Mouse (Mus musculus) erythroid progenitor cell, adult 5-6 weeks (primary cell): ENCODE results near the gene Gm3448. TPM values are rescaled to one million over a fixed set of nuclear protein-coding genes. Genes with fewer than 3 reads are reported as not detected.
"Not testable (repeated sequence)": the region's sequence is repeated elsewhere in the genome, so short reads cannot be mapped to it uniquely, and the experiment has no call there.

Experiments
- ATAC-seq: replicated peaks from 2 replicates; pipeline ENCODE4 v1.8.0; 2016; ENCODE audit warnings: moderate number of reproducible peaks, mild to moderate bottlenecking, moderate TSS enrichment, inconsistent platforms; ENCODE audit not compliant: poor library complexity, low FRiP score, severe bottlenecking
- total RNA-seq, 2 experiments: library from RNA; stranded (forward) in 1 of 2; stranded (reverse) in 1 of 2; fragments of 150-400 nt in 1 of 2; fragments of 186-747, 209-891 nt in 1 of 2; gene quantifications; 2 replicates each; pipeline versions ENCODE4 v1.2.3 to v1.2.4; 2015 to 2017; ENCODE audit warnings: low replicate concordance in 2 of 2

Gm3448 gene
- total RNA-seq, 2 experiments from 2014 or later: 2.8 to 2.9 TPM

DNA sequence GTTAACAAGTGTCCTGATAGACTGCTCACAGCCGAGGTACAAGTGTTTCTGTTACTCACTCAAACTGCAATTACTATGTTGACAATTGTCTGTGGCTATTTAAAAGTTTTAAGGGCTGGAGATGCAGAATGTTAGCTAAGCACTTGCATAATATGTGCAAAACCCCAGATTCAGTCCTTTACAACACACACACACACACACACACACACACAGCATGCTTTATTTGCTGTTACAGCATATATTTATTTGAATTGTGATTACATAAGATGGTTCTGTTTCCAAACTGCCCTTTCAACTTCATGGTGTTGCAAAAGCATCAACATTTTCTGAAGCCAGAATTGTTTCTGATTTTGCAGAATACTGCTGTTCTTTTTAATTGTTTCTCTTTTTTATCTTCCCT lies 9.0 kb upstream of the Gm3448 start:
- ATAC-seq: not testable (repeated sequence)

- peak; percentile 75 for ATAC-seq
These were observed 882 bp downstream of the Gm3448 start for GRCm38 (mm10) chr17:15040455-15040854.

DNA sequence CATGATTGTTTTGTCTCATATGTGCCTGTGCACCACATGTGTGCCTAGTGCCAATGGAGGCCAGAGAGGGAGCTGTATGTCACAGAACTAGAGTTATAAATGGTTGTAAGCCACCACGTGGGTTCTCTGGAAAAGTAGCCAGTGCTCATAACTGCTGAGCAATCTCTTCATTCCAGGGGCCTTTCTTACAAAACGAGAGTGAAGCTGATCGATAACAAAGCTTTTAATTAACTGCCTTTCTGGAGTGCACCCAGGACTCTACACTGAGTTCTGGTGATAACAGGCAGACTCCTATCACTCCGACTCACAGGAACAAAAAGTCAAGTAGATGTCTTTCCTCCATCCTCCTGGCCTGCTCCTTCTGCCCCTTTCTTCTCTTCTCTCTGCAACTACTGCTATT lies 9.9 kb downstream of the Gm3448 start:
- ATAC-seq: peak; percentile 68

GRCm38 (mm10) chr17:15025513-15025912 lies 15.8 kb downstream of the Gm3448 start:
- peak; percentile 58; the same call in 1 of the 2 replicates for ATAC-seq

DNA sequence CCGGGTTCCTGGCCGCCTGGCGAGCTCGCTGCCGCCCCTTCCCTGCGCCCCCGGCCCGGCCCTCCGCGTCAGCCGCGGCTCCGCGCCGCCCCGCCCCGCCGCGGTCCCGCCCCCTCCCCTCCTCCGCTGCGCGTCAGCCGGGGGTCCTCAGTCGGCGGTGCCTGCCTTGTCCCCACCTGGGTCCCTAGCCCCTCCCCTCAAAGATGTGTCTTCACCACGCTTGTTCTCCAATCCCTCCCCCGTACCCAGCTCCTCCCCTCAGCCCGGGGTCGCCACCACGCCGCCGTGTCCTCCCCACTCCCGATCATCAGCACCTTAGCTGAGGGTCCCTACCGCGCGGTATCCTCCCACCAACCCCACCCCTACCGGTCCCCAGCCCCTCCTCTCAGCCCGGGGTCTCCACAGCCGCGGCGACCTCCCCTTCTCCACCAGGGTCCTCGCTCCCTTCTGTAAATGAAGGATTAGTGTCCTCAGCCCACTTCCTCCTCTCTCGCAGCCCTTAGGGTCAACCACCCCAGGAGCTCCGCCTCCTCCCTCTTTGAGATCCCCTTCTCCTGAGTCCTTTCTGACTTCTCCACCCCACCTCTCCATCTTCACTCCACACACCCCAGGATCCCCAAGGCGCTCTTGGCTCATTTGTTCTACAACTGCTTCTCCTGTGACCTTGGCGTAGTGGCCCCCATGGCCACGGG lies 16.7 kb downstream of the Gm3448 start:
- ATAC-seq: peak; percentile 36

DNA sequence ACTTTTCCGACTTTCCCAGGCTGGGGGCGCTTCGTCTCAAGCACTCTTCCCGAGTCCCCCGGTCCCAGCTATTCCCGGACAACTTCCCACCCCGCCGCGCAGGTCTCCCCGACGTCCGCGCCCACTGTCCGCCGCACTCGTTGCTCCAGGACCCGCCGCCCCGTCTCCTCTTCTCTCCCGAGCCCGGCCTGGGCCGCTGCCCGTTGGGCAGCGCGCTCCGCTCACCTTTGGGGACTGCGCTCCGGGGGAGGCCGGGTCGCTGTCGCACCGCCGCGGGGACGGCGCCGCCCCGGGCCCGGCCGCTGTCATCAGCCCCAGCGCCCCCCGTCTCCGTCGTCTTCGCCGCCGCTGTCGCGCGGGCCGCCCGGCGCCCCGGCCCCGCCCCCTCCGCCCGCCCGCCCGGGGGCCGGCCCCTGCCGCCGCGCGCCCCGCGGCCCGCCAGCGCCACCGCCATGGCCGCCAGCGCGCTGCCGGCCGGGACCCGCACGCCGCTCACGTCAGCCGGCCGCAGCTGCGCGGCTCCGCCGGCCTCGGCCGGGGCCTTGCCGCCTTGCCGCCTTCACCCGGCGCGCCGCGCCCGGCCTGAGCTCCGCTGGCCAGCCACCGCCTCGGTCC lies 17.4 kb downstream of the Gm3448 start:
- peak; percentile 49 for ATAC-seq

- not testable (repeated sequence) for ATAC-seq
These were observed 19.7 kb downstream of the Gm3448 start for GRCm38 (mm10) chr17:15021503-15022220.

GRCm38 (mm10) chr17:15009706-15010413 lies 31.5 kb downstream of the Gm3448 start, which contains the start of gene Gm3435:
Gene Gm3435, plus strand, starts transcription at chr17:15010176.
- peak; percentile 93 for ATAC-seq

DNA sequence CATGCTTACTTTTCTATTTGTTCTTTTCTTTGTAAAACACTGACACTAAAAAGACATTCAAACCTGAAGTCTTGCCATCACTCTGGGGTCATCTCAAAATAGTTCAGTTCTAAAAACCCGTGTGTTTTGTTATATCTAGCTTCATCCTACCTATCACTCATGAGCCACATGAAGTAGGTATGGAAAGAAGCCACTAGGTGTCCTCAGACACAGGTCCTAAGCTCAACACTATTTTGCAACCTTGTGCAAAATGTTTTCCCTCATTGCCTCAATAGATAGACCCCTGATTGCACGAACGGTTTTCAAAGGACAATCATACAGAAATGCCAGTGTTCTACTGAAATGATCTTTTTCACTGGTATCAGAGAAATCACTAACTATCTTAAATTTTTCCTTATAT lies 32.2 kb downstream of the Gm3448 start:
- peak; percentile 79 for ATAC-seq

- peak; percentile 67 for ATAC-seq
These were observed 41.3 kb downstream of the Gm3448 start for GRCm38 (mm10) chr17:15000047-15000446.

GRCm38 (mm10) chr17:14994140-14994539 lies 47.2 kb downstream of the Gm3448 start:
- ATAC-seq: peak; percentile 55

DNA sequence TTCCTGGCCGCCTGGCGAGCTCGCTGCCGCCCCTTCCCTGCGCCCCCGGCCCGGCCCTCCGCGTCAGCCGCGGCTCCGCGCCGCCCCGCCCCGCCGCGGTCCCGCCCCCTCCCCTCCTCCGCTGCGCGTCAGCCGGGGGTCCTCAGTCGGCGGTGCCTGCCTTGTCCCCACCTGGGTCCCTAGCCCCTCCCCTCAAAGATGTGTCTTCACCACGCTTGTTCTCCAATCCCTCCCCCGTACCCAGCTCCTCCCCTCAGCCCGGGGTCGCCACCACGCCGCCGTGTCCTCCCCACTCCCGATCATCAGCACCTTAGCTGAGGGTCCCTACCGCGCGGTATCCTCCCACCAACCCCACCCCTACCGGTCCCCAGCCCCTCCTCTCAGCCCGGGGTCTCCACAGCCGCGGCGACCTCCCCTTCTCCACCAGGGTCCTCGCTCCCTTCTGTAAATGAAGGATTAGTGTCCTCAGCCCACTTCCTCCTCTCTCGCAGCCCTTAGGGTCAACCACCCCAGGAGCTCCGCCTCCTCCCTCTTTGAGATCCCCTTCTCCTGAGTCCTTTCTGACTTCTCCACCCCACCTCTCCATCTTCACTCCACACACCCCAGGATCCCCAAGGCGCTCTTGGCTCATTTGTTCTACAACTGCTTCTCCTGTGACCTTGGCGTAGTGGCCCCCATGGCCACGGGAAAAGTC lies 48.1 kb downstream of the Gm3448 start:
- peak; percentile 28; the same call in 1 of the 2 replicates for ATAC-seq

- ATAC-seq: peak; percentile 49
These were observed 48.7 kb downstream of the Gm3448 start for GRCm38 (mm10) chr17:14992522-14993138.

DNA sequence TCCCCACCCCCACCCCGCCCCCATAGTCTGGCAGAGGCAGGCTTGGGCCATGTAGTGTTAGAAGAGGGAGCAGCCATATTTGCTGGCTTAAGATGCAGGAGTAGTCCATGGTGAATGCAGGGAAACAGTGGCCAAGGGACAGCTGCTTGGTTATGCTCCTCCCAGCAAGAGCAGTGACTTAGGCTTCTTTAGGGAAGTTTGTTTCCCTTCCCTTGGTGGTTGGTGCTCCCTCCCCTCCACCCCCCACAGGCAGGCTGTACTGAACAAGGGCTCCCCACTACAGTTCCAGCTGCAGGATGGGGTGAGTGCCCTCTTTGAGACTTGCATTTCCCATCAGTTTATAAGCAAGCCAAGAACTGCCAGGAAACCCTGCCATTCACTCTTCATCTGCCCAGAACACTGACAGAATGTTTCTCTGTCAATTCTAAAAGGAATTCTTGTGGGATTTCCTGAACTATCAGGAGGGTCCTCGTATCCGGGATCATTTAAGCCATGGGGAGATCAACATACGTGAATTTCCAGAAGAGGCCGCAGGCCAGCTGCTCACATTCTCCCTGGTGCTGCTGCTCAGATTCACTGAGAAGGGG lies 51.1 kb downstream of the Gm3448 start:
- not testable (repeated sequence) for ATAC-seq

GRCm38 (mm10) chr17:14978362-14979038 lies 62.8 kb downstream of the Gm3448 start, which contains the start of the genes 9030025P20Rik and Gm3417:
Gene 9030025P20Rik, plus strand, starts transcription at chr17:14978468.
Gene Gm3417, minus strand, starts transcription at chr17:14978790.
- ATAC-seq: peak; percentile 91

GRCm38 (mm10) chr17:14977718-14978361 lies 63.5 kb downstream of the Gm3448 start:
- ATAC-seq: peak; percentile 80

DNA sequence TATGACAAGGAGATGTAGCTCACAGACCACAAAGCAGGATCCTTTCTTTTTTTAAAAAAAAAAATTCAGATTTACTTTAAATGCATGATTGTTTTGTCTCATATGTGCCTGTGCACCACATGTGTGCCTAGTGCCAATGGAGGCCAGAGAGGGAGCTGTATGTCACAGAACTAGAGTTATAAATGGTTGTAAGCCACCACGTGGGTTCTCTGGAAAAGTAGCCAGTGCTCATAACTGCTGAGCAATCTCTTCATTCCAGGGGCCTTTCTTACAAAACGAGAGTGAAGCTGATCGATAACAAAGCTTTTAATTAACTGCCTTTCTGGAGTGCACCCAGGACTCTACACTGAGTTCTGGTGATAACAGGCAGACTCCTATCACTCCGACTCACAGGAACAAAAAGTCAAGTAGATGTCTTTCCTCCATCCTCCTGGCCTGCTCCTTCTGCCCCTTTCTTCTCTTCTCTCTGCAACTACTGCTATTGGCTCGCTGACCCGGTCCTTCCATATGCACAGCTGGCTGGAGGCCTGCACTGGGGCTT lies 72.9 kb downstream of the Gm3448 start:
- peak; percentile 74 for ATAC-seq
